Mouse (Mus musculus): ENCODE data around the gene C2cd3.
"Not testable (repeated sequence)": the region's sequence is repeated elsewhere in the genome, so short reads cannot be mapped to it uniquely, and the experiment has no call there.

The C2cd3 gene

DNA sequence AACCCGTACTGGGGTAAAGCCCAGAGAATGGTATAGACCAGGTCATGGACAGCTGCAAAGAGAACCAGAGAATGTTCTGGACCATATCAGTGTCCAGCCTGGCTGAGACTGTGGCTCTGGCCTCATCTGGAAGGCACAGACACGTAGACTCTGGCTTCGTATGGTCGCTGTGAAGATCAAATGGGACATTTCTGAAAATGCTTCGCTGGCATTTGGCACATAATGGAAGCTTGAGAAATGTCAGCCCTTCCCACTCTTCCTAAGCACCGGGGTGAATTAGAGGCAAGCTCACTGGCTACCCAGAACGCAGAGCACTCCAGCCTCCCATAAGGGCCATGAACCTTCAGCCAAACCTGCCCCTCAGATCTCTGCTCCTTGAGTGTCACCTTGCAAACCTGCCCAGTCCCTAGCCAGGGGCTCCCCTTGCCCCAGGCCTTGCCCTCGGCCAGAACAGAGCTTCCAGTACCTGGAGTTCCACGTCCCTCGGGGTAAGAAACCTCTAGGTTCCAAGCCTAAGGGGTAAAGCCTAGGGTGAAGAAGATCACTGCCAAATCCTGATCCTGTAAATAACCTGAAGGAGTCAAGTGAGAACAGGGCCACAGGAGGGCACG is 98.9 kb downstream of the C2cd3 start:
- in situ Hi-C loops (cut with MboI), result no loop called here

DNA sequence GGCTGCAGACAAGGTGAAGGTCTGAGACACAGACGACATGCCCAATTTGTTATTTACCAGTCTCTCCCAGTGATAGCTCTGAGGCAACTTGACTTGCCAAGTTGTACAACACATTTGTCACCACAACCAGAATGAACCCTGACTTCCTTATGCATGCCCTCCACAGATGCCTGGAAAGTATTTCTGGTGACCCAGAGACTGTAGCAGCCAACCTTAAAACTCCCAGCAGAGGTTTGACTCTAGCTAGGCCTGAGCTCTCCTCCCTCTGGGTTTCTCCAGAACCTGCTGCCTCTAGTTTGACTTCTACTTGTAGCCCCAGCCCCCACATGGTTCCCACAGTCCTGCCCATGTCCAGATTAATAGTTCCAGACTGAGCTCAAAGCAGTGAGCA is 99.4 kb downstream of the C2cd3 start:
- in situ Hi-C loops (cut with MboI), result no loop called here

DNA sequence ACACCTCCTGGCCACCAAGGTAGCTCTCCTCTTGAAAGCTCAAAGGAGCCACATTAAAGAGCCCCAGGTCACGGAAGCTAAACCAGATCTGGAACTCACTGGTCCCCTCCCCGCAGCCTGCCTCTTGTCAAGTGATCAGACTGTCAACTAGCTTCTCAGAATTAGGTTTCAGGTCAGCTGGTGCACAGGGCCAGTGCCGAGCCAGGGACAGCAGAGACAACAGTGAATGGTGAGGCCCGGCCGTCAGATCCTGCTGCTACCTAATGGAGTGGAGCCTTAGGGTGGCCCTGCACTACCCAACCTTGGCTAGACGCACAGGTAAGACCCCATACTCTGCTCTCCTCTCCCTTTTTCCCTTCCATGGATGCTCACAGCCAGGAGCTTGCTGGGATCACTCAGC is 100.7 kb downstream of the C2cd3 start, which contains the start of gene Ucp3:
Gene Ucp3 (plus strand): TSS at position 214 of the 400 bp plus-strand sequence.
- in situ Hi-C loops (cut with MboI), result no loop called here

DNA sequence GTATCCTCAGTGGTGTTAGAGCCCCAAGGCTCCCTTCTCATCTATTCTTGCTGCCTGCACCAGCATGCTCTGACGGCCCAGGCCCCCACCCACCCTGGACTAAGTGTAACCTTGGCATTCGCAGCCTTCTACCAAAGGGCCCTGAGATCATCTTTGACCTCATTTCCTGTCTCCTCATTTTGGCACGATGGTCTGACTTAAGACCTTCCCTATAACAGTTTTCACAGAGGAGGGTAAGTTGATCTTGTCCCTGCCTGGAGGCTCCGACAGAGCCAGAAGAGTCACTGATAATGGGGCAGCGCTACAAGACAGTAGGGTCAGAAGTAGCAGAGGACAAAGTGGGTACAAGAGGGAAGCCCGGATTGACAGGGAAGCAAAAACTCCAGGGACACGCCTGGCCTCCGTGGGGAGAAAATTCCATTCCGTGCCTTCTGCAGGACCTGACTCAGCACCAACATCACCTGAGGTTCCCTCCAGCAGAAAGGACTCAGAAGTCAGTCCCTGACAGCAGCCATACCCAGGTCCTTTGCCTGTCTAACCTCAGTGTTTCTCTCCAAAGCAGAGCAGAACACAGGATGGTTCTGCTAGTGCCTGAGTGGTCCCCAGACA is 101.9 kb downstream of the C2cd3 start:
- in situ Hi-C loops (cut with MboI), result no loop called here

DNA sequence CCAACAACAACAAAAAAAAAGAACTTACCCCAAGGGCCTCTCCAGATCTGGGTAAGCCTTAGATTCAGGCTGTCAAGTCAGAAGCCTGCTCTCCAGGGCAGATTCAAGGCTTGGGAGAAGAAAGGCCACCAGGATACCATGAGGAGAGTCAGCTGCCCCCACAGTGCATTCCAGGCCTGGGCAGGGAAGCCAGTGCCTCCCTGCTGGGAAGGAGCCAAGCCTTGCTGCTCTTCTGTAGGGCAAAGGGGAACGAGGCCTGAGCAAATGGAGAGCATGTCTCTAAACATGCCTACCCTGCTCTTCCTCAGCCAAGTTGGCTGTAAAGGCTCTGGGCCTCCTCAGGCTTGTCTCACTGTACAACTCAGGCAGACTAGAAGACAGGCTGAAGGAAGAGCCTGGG is 102.6 kb downstream of the C2cd3 start:
- in situ Hi-C loops (cut with MboI), result no loop called here

DNA sequence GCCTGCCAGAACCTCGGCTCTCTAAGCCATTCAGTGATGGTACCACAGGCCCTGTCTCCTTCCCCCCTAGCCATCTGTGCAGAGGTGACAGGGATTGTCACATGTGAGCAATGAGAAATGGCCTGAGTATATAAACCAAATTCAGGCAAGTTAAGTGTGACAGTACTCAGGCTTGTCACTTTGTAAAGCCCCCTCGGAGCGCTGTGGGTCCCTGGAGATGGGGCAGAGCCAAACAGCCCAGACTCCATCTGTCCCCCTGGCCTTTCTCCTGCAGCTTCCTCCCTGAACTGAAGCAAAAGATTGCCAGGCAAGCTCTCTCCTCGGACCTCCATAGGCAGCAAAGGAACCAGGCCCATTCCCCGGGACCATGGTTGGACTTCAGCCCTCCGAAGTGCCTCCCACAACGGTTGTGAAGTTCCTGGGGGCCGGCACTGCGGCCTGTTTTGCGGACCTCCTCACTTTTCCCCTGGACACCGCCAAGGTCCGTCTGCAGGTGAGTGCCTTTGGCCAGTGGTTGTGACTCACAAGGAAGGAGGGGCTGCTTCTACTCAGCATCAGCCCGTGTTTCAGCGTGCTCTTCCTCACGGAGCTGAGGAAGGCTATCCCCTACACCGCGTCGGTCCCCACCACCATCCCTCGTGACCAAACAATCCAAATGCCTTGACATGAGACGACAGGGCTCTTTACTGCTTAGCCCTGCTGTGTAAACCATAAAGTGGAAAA is 107.2 kb downstream of the C2cd3 start:
- in situ Hi-C loops (cut with MboI), result no loop called here

DNA sequence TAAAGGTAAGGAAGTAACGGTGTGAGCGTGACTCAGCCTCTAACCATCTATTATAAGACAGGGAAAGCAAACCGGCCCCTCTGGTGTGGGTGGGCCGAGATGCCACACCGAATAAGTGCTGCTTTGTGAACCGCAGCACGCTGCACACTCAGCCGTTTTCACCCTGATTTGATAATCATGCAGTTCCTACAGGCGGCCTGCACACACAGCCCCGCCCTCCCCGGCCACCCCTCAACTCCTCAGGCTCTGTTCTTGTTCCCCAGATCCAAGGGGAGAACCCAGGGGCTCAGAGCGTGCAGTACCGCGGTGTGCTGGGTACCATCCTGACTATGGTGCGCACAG is 107.8 kb downstream of the C2cd3 start:
- in situ Hi-C loops (cut with MboI), result no loop called here

DNA sequence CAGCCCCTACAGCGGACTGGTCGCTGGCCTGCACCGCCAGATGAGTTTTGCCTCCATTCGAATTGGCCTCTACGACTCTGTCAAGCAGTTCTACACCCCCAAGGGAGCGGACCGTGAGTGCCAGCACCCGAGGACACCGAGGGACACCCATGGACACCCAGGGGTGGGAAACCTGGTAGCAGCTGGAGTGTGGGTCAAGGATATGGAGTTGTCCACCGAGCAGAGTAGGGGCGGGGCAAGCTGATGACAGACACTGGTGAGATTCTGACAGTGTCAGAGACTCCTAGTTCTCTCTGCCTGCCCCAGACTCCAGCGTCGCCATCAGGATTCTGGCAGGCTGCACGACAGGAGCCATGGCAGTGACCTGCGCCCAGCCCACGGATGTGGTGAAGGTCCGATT is 108.1 kb downstream of the C2cd3 start:
- in situ Hi-C loops (cut with MboI), result no loop called here

DNA sequence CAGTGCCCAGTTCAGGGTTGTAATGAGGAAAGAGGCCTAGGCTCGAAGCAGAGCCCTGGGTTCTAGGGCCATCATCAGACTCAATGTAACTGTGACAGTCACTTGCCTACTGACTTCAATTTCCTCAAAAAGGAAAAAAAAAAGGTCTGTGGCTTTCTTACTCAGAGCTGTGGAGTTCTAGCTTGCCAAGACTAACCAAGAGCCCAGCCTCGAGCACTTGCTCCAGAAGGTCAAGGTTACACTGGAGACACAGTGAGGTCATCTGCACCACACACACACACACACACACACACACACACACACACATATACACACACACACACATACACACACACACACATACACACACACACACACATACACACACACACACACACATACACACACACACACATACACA is 110.0 kb downstream of the C2cd3 start:
- in situ Hi-C loops (cut with MboI), result not testable (repeated sequence)

DNA sequence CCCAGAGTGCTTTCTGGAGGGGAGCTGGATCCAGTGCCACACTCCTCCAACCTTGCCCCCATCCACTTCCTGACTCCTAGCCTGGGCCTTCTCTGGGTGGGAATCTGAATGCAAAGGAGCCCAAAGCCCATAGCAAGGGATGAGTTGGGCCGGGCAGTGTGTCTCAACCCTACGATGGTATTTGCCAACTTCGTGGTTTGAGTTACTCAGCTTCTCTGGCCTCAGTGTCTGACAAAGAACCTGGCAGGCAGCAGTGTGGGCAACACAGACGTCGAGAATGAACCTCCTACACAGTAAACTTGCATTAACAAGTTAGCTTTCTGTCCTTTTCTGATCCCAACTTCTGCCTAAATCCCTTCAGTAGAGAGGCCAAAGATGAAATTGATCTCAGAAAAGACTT is 112.5 kb downstream of the C2cd3 start:
- in situ Hi-C loops (cut with MboI), result no loop called here

DNA sequence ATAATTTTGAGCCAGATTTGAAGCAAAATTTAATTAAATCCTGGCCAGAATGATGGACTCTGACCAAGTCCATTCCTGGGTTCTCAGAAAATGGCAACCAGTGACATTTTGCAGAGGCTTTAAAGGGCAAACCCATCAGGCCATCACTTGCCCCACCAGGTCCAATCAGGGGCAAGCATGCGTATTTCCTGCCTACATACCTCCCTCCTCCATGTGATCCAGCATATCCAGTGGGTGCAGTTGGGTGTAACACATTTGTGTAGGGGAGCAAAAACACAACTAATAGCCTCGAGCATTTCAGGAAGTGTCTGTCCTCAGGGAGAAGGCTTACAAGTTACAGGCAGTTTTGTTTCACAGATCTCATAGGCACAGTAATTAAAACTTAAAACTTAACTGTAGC is 115.3 kb downstream of the C2cd3 start:
- in situ Hi-C loops (cut with MboI), result no loop called here

DNA sequence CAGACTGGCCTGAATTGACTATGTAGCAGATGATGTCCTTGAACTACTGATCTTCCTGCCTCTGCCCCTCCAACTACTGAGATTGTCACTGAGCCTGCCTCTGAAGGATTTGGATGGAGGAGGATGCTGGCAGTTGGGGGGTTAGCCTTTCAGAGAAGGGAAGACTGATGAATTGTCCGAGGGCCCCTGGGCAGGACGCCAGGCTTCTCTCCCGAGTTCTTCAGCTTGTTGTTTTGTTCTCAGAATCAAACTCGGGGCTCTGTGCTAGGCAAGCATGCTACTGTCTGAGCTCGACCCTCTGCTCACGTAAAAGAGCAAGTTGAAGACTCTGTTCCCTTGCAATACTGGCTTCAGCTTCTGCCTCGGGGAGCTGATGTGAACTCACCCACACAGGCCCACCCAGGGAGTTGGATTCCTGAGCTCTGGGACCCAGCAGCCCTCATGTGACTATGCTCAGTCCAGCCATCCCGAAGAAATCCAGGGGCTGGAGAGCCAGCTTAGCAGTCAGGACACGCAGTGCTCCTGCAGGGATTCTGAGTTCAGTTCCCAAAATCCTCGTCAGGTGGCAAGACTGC is 116.5 kb downstream of the C2cd3 start:
- in situ Hi-C loops (cut with MboI), result no loop called here

DNA sequence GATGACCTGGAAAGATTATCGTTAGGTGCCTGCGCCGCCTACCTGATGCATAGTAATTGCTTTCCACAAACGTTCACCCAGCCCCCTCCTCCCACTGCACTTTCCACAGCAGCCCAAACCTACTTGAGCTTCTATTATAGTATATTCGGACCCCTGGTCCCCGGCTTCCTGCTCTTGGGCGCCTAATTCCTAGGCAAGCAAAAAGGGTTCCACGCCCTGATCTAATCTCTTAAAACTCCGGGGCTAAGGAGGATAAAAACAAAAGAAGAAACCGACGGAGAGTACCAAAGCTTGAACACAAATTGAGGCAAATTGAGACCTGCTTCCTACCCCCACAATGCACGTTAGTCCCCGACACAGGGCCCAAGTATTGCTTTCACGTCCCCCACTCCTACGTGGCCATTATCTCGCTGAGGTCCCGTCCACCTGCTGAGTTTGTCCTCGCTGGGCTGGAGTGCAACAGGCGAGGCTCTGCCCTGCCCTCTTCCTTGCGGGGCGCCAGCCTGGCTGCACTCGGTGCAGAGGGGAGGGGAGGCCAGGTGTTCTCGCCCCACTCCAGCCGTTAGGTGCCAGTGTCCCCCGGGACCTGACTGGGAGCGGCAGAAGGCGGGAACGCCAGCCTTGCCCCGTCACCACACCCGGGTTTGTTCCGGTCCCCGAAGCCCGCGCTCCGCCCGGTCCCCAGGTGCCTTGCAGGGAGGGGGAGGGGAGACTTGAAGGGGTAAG is 120.5 kb downstream of the C2cd3 start:
- in situ Hi-C loops (cut with MboI), result no loop called here

DNA sequence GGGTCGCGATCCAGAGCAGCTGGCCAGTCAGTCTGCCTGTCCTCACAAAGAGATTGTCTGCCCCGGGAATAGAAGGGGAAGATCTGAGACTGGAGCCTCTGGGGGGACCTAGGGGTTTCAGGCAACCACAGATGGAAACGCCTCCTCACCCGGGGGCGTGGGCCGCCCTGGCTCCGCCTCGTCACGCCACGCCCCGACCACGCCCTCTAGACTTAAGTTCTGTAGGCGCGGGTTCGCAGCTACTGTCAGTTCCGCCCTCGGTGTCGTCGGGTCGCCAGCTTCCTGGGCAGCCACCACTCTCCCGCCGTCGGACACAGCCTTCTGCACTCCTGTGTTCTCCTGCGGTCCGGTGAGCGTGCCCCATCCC is 121.1 kb downstream of the C2cd3 start, which contains the start of gene Ucp2:
Gene Ucp2 (plus strand): TSS at position 221 of the 367 bp plus-strand sequence.
- in situ Hi-C loops (cut with MboI), result no loop called here

DNA sequence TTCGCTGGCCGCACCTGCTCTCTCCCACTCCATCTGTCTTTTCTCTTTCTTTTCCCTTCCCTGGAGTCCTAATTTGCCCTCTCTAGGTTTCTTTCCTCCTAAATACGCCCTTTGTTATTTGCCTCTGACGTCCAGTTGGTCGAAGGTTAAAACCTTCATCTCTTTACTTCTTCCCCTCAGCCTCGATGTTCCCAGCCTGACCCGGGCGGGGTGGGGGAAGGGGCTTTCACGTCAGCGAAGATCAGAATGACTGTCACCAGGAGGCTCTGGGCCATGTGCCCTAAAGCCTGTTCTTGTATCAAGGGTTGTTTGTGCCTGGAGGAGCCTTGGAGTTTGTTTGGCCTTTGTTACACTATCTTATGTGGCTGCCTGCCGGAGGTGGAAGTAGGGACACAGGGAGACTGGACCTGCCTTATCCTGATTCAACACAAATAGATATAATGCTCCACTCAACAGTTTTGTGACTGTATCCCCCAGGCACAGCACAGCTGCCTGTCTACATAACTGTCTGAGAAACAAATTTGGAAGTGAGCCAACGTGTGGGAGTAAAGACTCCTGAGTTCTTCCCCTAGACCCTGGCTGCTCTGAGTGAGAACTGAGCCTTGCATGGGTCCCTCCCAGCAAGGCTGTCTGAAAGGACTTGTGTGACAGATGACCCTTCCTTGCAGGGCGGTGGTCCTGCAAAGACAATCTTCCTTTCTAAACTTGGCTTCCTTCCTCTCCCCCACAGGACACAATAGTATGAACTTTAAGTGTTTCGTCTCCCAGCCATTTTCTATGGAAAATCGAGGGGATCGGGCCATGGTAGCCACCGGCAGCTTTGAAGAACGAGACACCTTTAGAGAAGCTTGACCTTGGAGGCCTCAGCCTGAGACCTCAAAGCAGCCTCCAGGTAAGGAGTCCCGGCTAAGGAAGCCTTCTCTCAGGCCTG is 121.7 kb downstream of the C2cd3 start:
- in situ Hi-C loops (cut with MboI), result no loop called here

DNA sequence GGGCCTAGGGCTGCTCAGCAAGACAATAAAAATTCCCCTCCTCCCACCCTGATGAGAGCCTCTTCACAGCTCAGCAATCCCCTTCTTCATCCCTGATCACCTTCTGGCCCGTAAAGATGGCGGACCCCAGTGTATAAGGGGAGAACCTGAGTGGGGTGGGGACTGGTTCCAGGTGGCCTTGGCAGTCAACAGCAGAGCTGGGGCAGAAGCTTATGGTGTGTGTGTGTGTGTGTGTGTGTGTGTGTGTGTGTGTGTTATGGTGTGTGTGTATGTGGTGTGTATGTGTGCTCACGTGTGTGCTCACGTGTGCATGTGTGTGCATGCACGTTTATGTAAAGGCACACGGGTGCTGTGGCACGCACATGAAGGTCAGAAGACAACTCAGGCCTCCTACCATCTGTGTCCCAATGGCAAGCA is 122.4 kb downstream of the C2cd3 start:
- in situ Hi-C loops (cut with MboI), result no loop called here

DNA sequence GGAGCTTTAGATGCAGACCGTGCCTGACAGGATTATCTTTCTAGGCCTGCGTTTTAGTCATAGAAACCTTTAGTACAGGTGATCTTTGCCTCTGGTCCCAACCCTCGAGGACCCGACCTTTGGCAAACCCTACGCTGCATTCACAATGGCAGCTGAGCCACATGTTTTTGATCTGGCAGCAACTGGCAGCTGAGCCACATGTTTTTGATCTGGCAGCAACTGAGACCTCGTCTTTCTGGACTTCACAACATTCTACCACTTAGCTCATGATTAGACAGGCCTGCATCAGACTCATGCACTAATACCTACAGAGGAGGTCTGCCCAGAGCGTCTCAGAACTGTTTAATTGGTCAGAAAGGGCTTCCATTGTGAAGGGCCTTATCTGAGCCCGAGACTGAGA is 123.0 kb downstream of the C2cd3 start:
- in situ Hi-C loops (cut with MboI), result no loop called here

DNA sequence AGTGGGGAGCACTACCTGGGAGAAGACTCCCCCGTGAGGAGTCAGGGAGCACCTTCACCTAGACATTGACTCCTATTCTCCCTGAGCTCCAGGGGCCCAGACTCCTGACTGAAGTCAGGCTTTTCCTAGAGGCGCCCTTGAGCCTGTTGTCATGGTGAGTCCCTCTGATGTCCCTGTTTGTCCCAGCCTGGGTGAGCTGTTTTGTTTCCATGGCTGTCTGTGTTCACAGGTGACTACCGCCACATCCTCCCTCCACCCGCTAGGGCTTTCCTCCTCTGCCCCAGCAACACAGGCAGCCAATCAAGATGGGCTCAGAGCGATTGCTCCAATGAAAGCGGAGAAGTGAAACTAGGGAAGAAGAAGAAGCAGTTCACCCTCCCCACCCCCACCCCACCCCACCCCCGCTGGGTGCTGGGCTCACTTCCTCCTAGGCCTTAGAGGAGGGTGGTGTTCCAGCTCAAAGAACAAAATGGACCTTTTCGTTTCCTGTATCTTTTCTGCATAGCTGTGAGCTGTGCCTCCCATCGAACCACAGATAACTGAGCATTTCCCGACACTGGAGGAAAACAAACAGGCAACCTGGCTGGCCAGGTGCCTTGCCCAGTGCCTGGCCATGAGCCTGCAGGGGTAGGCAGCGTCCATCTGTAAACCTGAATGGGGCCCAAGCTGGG is 123.7 kb downstream of the C2cd3 start:
- in situ Hi-C loops (cut with MboI), result no loop called here

DNA sequence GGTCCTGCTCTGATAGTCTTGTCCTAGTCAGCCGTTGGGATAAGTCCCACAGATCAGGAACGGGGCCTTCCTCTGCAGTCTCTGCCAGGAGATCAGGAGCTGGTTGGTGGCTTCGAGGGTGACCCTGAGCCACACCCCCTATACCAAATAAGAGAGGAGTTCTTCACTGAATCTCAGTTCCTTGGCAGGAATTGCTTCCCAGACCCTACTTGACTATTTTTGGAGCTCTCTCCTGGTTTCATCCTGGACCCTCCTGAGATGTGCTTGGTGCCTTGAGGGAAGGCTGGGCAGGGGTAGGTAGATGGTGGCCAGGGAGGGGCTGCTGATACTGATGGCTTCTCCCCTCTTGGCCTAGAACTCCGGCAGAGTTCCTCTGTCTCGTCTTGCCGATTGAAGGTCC is 124.3 kb downstream of the C2cd3 start:
- in situ Hi-C loops (cut with MboI), result no loop called here

DNA sequence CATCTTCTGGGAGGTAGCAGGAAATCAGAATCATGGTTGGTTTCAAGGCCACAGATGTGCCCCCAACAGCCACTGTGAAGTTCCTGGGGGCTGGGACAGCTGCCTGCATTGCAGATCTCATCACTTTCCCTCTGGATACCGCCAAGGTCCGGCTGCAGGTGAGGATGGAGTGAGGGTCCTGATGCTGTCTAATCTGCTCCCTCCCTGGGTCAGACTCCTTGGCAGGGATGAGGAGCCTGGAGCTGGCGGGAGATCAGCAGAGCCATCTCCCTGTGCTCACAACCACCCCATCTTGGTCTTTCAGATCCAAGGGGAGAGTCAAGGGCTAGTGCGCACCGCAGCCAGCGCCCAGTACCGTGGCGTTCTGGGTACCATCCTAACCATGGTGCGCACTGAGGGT is 124.8 kb downstream of the C2cd3 start:
- in situ Hi-C loops (cut with MboI), result no loop called here

DNA sequence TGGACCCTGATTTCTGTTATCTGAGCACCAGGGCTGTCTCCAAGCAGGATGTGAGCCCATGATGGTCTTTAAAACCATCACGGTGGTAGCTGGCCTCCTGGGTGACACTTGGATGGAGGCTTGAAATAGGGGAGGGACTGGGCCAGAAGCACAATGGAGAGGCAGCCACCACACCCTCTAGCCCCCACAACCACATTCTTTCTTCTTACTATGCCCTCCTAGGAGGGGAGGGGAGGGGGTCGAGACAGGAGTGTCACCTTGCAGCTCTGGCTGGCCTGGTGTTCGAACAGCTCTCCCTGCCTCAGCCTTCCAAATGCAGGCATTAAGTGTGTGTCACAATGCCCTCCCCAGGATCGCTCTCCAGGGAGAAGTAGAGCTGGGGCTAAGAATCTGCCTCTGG is 125.4 kb downstream of the C2cd3 start:
- in situ Hi-C loops (cut with MboI), result no loop called here

Data from mature B cell (primary cell).